Mouse (Mus musculus) MEL (cell line): ENCODE results near the gene Etfa.

Experiments
- CTCF ChIP-seq, 3 experiments: IDR thresholded peaks in 2 of 3; conservative IDR thresholded peaks in 1 of 3; 2 replicates each; pipeline ENCODE4 v1.5.1; 2011 to 2012; ENCODE audit warnings: low read length in 3 of 3, low read depth in 2 of 3, mild to moderate bottlenecking in 2 of 3, improper control_type of control experiment in 1 of 3, inconsistent platforms in 1 of 3, mixed read lengths in 1 of 3, moderate library complexity in 1 of 3; ENCODE audit not compliant: control insufficient read depth in 1 of 3, insufficient read depth in 1 of 3, poor library complexity in 1 of 3, severe bottlenecking in 1 of 3
- E2F4 ChIP-seq: IDR thresholded peaks from 2 replicates; pipeline ENCODE4 v1.6.1; 2011; ENCODE audit warnings: low read depth, low read length, improper control_type of control experiment, borderline replicate concordance
- POLR2A ChIP-seq, 2 experiments: IDR thresholded peaks; 2 replicates each; pipeline ENCODE4 v1.6.1; 2011 to 2012; ENCODE audit warnings: low read length in 2 of 2, mild to moderate bottlenecking in 2 of 2, control low read depth in 1 of 2, improper control_type of control experiment in 1 of 2, low read depth in 1 of 2, moderate library complexity in 1 of 2; ENCODE audit not compliant: control insufficient read depth in 1 of 2, insufficient read depth in 1 of 2, poor library complexity in 1 of 2

DNA sequence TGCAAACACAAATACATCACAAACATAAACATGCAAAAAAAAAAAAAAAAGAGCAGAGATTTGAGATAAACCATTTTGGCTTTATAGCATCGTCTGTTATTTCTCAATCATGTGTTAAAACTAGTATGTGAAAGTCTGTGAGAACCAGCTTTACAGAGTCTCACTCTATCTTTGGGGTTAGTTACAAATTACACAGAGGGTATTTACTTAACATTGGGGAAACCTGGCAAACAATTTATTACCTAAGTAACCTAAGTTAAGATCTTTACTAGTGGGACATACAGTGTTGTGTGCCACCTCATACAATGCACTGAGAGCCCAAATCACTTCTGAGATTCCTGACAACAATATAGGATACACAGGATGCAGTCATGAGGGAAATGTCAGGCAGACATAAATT lies 2.3 kb downstream of the Etfa start:
- no peak for TF ChIP-seq CTCF (IDR thresholded peaks at IDR 0.05 in 2 of 3, conservative IDR thresholded peaks at IDR 0.05 in 1 of 3; ENCODE audit: control insufficient read depth in 1 of 3, insufficient read depth in 1 of 3, low read depth in 2 of 3, low read length in 3 of 3, poor library complexity in 1 of 3, severe bottlenecking in 1 of 3)
- TF ChIP-seq POLR2A (IDR thresholded peaks at IDR 0.05; ENCODE audit: control insufficient read depth in 1 of 2, insufficient read depth in 1 of 2, low read depth in 1 of 2, low read length in 2 of 2, poor library complexity in 1 of 2): no peak
- no peak for TF ChIP-seq E2F4
